Mouse (Mus musculus) MEL (cell line): ENCODE measurements around the gene Stard10.

Experiments
- CTCF ChIP-seq, 3 experiments: IDR thresholded peaks in 2 of 3; conservative IDR thresholded peaks in 1 of 3; 2 replicates each; pipeline ENCODE4 v1.5.1; 2011 to 2012; ENCODE audit warnings: low read length in 3 of 3, low read depth in 2 of 3, mild to moderate bottlenecking in 2 of 3, improper control_type of control experiment in 1 of 3, inconsistent platforms in 1 of 3, mixed read lengths in 1 of 3, moderate library complexity in 1 of 3; ENCODE audit not compliant: control insufficient read depth in 1 of 3, insufficient read depth in 1 of 3, poor library complexity in 1 of 3, severe bottlenecking in 1 of 3
- E2F4 ChIP-seq: IDR thresholded peaks from 2 replicates; pipeline ENCODE4 v1.6.1; 2011; ENCODE audit warnings: low read depth, low read length, improper control_type of control experiment, borderline replicate concordance
- GATA1 ChIP-seq: IDR thresholded peaks from 2 replicates; pipeline ENCODE4 v1.6.1; 2011; ENCODE audit warnings: low read depth, low read length, improper control_type of control experiment
- JUND ChIP-seq: IDR thresholded peaks from 2 replicates; pipeline ENCODE4 v1.6.1; 2011; ENCODE audit warnings: low read depth, mild to moderate bottlenecking, improper control_type of control experiment, low read length
- MAZ ChIP-seq: IDR thresholded peaks from 2 replicates; pipeline ENCODE4 v1.6.1; 2012; ENCODE audit warnings: low read depth, mild to moderate bottlenecking, inconsistent platforms, low read length, improper control_type of control experiment
- MEF2A ChIP-seq: IDR thresholded peaks from 2 replicates; pipeline ENCODE4 v1.6.1; 2014; ENCODE audit warnings: low read depth, mild to moderate bottlenecking, inconsistent platforms, low read length, improper control_type of control experiment; ENCODE audit not compliant: poor library complexity, insufficient replicate concordance, severe bottlenecking; ENCODE audit errors: extremely low read depth
- MXI1 ChIP-seq: IDR thresholded peaks from 2 replicates; pipeline ENCODE4 v1.6.1; 2011; ENCODE audit warnings: mild to moderate bottlenecking, low read depth, low read length, improper control_type of control experiment
- MYC ChIP-seq: IDR thresholded peaks from 2 replicates; pipeline ENCODE4 v1.6.1; 2011; ENCODE audit warnings: low read depth, mild to moderate bottlenecking, low read length, improper control_type of control experiment, moderate library complexity
- POLR2A ChIP-seq, 2 experiments: IDR thresholded peaks; 2 replicates each; pipeline ENCODE4 v1.6.1; 2011 to 2012; ENCODE audit warnings: low read length in 2 of 2, mild to moderate bottlenecking in 2 of 2, control low read depth in 1 of 2, improper control_type of control experiment in 1 of 2, low read depth in 1 of 2, moderate library complexity in 1 of 2; ENCODE audit not compliant: control insufficient read depth in 1 of 2, insufficient read depth in 1 of 2, poor library complexity in 1 of 2
- RCOR1 ChIP-seq: IDR thresholded peaks from 2 replicates; pipeline ENCODE4 v1.6.1; 2012; ENCODE audit warnings: low read depth, mild to moderate bottlenecking, inconsistent platforms, low read length, improper control_type of control experiment
- TCF12 ChIP-seq: IDR thresholded peaks from 2 replicates; pipeline ENCODE4 v1.6.1; 2014; ENCODE audit warnings: low read depth, mild to moderate bottlenecking, inconsistent platforms, low read length, improper control_type of control experiment, moderate library complexity
- ZC3H11A ChIP-seq: IDR thresholded peaks from 2 replicates; pipeline ENCODE4 v1.6.1; 2012; ENCODE audit warnings: low read depth, mild to moderate bottlenecking, inconsistent platforms, low read length, improper control_type of control experiment
- ZMIZ1 ChIP-seq: IDR thresholded peaks from 2 replicates; pipeline ENCODE4 v1.6.1; 2012; ENCODE audit warnings: low read depth, mild to moderate bottlenecking, inconsistent platforms, low read length, improper control_type of control experiment, moderate library complexity
- ZNF384 ChIP-seq: IDR thresholded peaks from 2 replicates; pipeline ENCODE4 v1.6.1; 2012; ENCODE audit warnings: low read depth, mild to moderate bottlenecking, inconsistent platforms, low read length, improper control_type of control experiment

- TF ChIP-seq CTCF (IDR thresholded peaks at IDR 0.05 in 2 of 3, conservative IDR thresholded peaks at IDR 0.05 in 1 of 3; ENCODE audit: control insufficient read depth in 1 of 3, insufficient read depth in 1 of 3, low read depth in 2 of 3, low read length in 3 of 3, poor library complexity in 1 of 3, severe bottlenecking in 1 of 3), result no peak
- no peak for TF ChIP-seq ZC3H11A
- no peak for TF ChIP-seq MEF2A
- no peak for TF ChIP-seq ZNF384
- no peak for TF ChIP-seq JUND
- no peak for TF ChIP-seq MYC
- TF ChIP-seq MXI1, result no peak
- no peak for TF ChIP-seq GATA1
- TF ChIP-seq E2F4, result no peak
- TF ChIP-seq TCF12, result no peak
- no peak for TF ChIP-seq RCOR1
- no peak for TF ChIP-seq MAZ
- TF ChIP-seq ZMIZ1, result no peak
- no peak for TF ChIP-seq POLR2A (IDR thresholded peaks at IDR 0.05; ENCODE audit: control insufficient read depth in 1 of 2, insufficient read depth in 1 of 2, low read depth in 1 of 2, low read length in 2 of 2, poor library complexity in 1 of 2)
These were observed 9.1 kb downstream of the Stard10 start for GRCm38 (mm10) chr7:101326006-101326405.
